Mouse (Mus musculus): ENCODE data around the gene Hdgfl3.

Hdgfl3 gene

GRCm38 (mm10) chr7:81899361-81899760 lies 34.9 kb downstream of the Hdgfl3 start:
- DNase-seq (ENCODE audit: low spot score) = no peak

GRCm38 (mm10) chr7:81885128-81885527 lies 49.1 kb downstream of the Hdgfl3 start:
- DNase-seq (ENCODE audit: low spot score) = no peak

GRCm38 (mm10) chr7:81881600-81881999 lies 52.7 kb downstream of the Hdgfl3 start:
- no peak for DNase-seq (ENCODE audit: low spot score)

- DNase-seq (ENCODE audit: low spot score) = no peak
Observed at GRCm38 (mm10) chr7:81880797-81881196, 53.5 kb downstream of the Hdgfl3 start.

- DNase-seq (ENCODE audit: low spot score) = no peak
Observed at GRCm38 (mm10) chr7:81880286-81880685, 54.0 kb downstream of the Hdgfl3 start.

GRCm38 (mm10) chr7:81875372-81875771 lies 58.9 kb downstream of the Hdgfl3 start:
- no peak for DNase-seq (ENCODE audit: low spot score)

GRCm38 (mm10) chr7:81874636-81875035 lies 59.6 kb downstream of the Hdgfl3 start:
- no peak for DNase-seq (ENCODE audit: low spot score)

- DNase-seq (ENCODE audit: low spot score) = no peak
Observed at GRCm38 (mm10) chr7:81873807-81874206, 60.5 kb downstream of the Hdgfl3 start.

- DNase-seq (ENCODE audit: low spot score) = no peak
Observed at GRCm38 (mm10) chr7:81872493-81873013, 61.7 kb downstream of the Hdgfl3 start.

- DNase-seq (ENCODE audit: low spot score) = peak; percentile 85
Observed at GRCm38 (mm10) chr7:81868158-81868557, 66.1 kb downstream of the Hdgfl3 start.

GRCm38 (mm10) chr7:81867231-81867930 lies 66.9 kb downstream of the Hdgfl3 start:
- no peak for DNase-seq (ENCODE audit: low spot score)

- no peak for DNase-seq (ENCODE audit: low spot score)
Observed at GRCm38 (mm10) chr7:81865937-81866336, 68.3 kb downstream of the Hdgfl3 start.

- DNase-seq (ENCODE audit: low spot score) = no peak
Observed at GRCm38 (mm10) chr7:81864552-81864951, 69.7 kb downstream of the Hdgfl3 start.

GRCm38 (mm10) chr7:81862587-81863583 lies 71.4 kb downstream of the Hdgfl3 start:
- peak; percentile 49 for DNase-seq (ENCODE audit: low spot score)

- no peak for DNase-seq (ENCODE audit: low spot score)
Observed at GRCm38 (mm10) chr7:81861921-81862320, 72.4 kb downstream of the Hdgfl3 start.

GRCm38 (mm10) chr7:81861461-81861860 lies 72.8 kb downstream of the Hdgfl3 start:
- DNase-seq (ENCODE audit: low spot score) = no peak

- DNase-seq (ENCODE audit: low spot score) = no peak
Observed at GRCm38 (mm10) chr7:81860996-81861395, 73.3 kb downstream of the Hdgfl3 start.

GRCm38 (mm10) chr7:81860071-81860470 lies 74.2 kb downstream of the Hdgfl3 start:
- DNase-seq (ENCODE audit: low spot score) = peak; percentile 21

- DNase-seq (ENCODE audit: low spot score) = peak; percentile 71
Observed at GRCm38 (mm10) chr7:81858968-81859721, 75.1 kb downstream of the Hdgfl3 start, which contains the start of gene Tm6sf1. Gene Tm6sf1 (plus strand): TSS chr7:81859001.

GRCm38 (mm10) chr7:81858236-81858635 lies 76.0 kb downstream of the Hdgfl3 start:
- peak; percentile 50 for DNase-seq (ENCODE audit: low spot score)

GRCm38 (mm10) chr7:81856221-81856620 lies 78.1 kb downstream of the Hdgfl3 start:
- no peak for DNase-seq (ENCODE audit: low spot score)

- no peak for DNase-seq (ENCODE audit: low spot score)
Observed at GRCm38 (mm10) chr7:81855694-81856093, 78.6 kb downstream of the Hdgfl3 start, which contains the start of gene Gm10160. Gene Gm10160 (minus strand): TSS chr7:81855794.

Data from embryo, embryonic 10 days (tissue).